Mouse (Mus musculus) liver, postnatal 0 days (tissue): ENCODE measurements at regions not wholly inside any gene's neighbourhood (a gene's known extent, or its start where the extent isn't known, plus 50 kb on each side); places are given as distances from the start of the nearest gene placed in this dataset.
A peak's percentile ranks its signal among the peaks of the same experiment; 100 is the strongest.

Experiments
- ATAC-seq: fragments of 200-750 bp; cut with Nextera tagmentation; 2 replicates; pipeline ENCODE4 v1.8.0; 2017; ENCODE audit warnings: mild to moderate bottlenecking, moderate library complexity
- DNase-seq: peaks from one replicate; pipeline ENCODE4 v3.0.0-alpha.2; 2016
- H3K27ac ChIP-seq: fragments of 300-500 bp; sonication (generic); 2 replicates; pipeline ENCODE4 v1.5.1; 2014; ENCODE audit warnings: antibody characterized with exemption, moderate library complexity, mild to moderate bottlenecking, low read depth
- H3K27me3 ChIP-seq: fragments of 300-500 bp; sonication (generic); 2 replicates; pipeline ENCODE4 v1.6.1; 2014; ENCODE audit warnings: low read length, control low read depth, mixed read lengths; ENCODE audit not compliant: insufficient read depth
- H3K36me3 ChIP-seq: fragments of 300-500 bp; sonication (generic); replicated peaks from 2 replicates; pipeline ENCODE4 v1.6.1; 2014; ENCODE audit warnings: mild to moderate bottlenecking, control low read depth, low read length, moderate library complexity, mixed read lengths; ENCODE audit not compliant: insufficient read depth
- H3K4me1 ChIP-seq: fragments of 300-500 bp; sonication (generic); 2 replicates; pipeline ENCODE4 v1.6.1; 2014; ENCODE audit warnings: antibody characterized with exemption, mild to moderate bottlenecking, control low read depth; ENCODE audit not compliant: insufficient read depth
- H3K4me2 ChIP-seq: fragments of 300-500 bp; sonication (generic); 2 replicates; pipeline ENCODE4 v1.6.1; 2014; ENCODE audit warnings: low read depth, mild to moderate bottlenecking, low read length, moderate library complexity, mixed read lengths
- H3K4me3 ChIP-seq: fragments of 300-500 bp; sonication (generic); 2 replicates; pipeline ENCODE4 v1.5.1; 2014; ENCODE audit warnings: low read depth, low read length
- H3K9ac ChIP-seq: fragments of 300-500 bp; sonication (generic); replicated peaks from 2 replicates; pipeline ENCODE4 v1.6.1; 2014; ENCODE audit warnings: mild to moderate bottlenecking, moderate library complexity
- H3K9me3 ChIP-seq: fragments of 300-500 bp; sonication (generic); 2 replicates; pipeline ENCODE4 v1.6.1; 2016; ENCODE audit warnings: mild to moderate bottlenecking, control low read depth, low read length, mixed read lengths
- CTCF ChIP-seq: sonication (generic); IDR thresholded peaks from 2 replicates; pipeline ENCODE4 v1.5.1; 2016; ENCODE audit warnings: antibody characterized with exemption, low read depth
- EP300 ChIP-seq: IDR thresholded peaks from 2 replicates; pipeline ENCODE4 v1.6.1; 2016; ENCODE audit warnings: antibody characterized with exemption, low read depth, mild to moderate bottlenecking
- WGBS: fragments of 180-500 bp; shearing (Covaris S2); extraction: QIAGEN DNeasy Blood & Tissue Kit; methylation state at CpG from one replicate; pipeline ENCODE4 v1.1.7; 2014; ENCODE audit not compliant: insufficient replicate concordance; 5-methylcytosine and 5-hydroxymethylcytosine counted together

GRCm38 (mm10) chr14:46195939-46196338 lies 183.3 kb upstream of the Gm15217 start:
- Histone ChIP-seq H3K27ac (no peak overlapping the region), H3K4me1 (no peaks in the 10 kb centered on the region), H3K9me3 (no peaks in the 10 kb centered on the region), H3K36me3 (no peaks in the 10 kb centered on the region), H3K4me3 (no peak overlapping the region), H3K27me3 (no peaks in the 10 kb centered on the region), H3K4me2 (no peak overlapping the region), H3K9ac (no peak overlapping the region)
- TF ChIP-seq EP300 (no peak), CTCF (no peak)
- whole genome bisulfite sequencing, result 40% methylated on average over 6 of the region's 6 CpGs
- ATAC-seq (no peak), DNase-seq (no peak)

- no peak for TF ChIP-seq EP300
- no peak for TF ChIP-seq CTCF
- DNase-seq (peak; percentile 62), ATAC-seq (no peak)
- H3K36me3 ChIP-seq, result no peaks in the 10 kb centered on the region
- H3K9me3 ChIP-seq, result peaks cover 3% of the 10 kb centered on the region; the same call in 1 of the 2 replicates
- WGBS, result 60% methylated on average over 4 of the region's 4 CpGs
- H3K4me1 ChIP-seq, result no peaks in the 10 kb centered on the region
- no peak overlapping the region for H3K9ac ChIP-seq
- no peak overlapping the region for H3K27ac ChIP-seq
- H3K4me2 ChIP-seq, result no peak overlapping the region
- H3K4me3 ChIP-seq, result no peak overlapping the region
- H3K27me3 ChIP-seq, result no peaks in the 10 kb centered on the region
Measured at GRCm38 (mm10) chr14:46202818-46203217, 176.4 kb upstream of the Gm15217 start.

- peak overlapping the region; percentile 83 for H3K27ac ChIP-seq
- no peaks in the 10 kb centered on the region for H3K27me3 ChIP-seq
- no peak overlapping the region for H3K4me3 ChIP-seq
- peak; percentile 62 for ATAC-seq
- DNase-seq, result no peak
- H3K4me2 ChIP-seq, result peak overlapping the region; percentile 40
- WGBS, result 49% methylated on average over 4 of the region's 4 CpGs
- H3K4me1 ChIP-seq, result no peaks in the 10 kb centered on the region
- no peaks in the 10 kb centered on the region for H3K36me3 ChIP-seq
- no peak for TF ChIP-seq CTCF
- TF ChIP-seq EP300, result no peak
- H3K9me3 ChIP-seq, result no peaks in the 10 kb centered on the region
- H3K9ac ChIP-seq, result no peak overlapping the region
Measured at GRCm38 (mm10) chr14:46220483-46220882, 158.7 kb upstream of the Gm15217 start.

- Histone ChIP-seq H3K9me3 (no peaks in the 10 kb centered on the region), H3K36me3 (no peaks in the 10 kb centered on the region), H3K4me3 (0 out of 2 replicates have a peak overlapping the region, but pooled peaks have one; percentile 2), H3K9ac (no peak overlapping the region; the same call in 1 of the 2 replicates), H3K27me3 (no peaks in the 10 kb centered on the region), H3K27ac (peak overlapping the region; percentile 61), H3K4me2 (peak overlapping the region; percentile 31), H3K4me1 (no peaks in the 10 kb centered on the region)
- WGBS, result 67% methylated on average over 4 of the region's 4 CpGs
- TF ChIP-seq CTCF, result no peak
- TF ChIP-seq EP300, result no peak
- no peak for DNase-seq
- peak; percentile 92 for ATAC-seq
Measured at GRCm38 (mm10) chr14:46221897-46222669, 157.1 kb upstream of the Gm15217 start.

- Histone ChIP-seq H3K9me3 (no peaks in the 10 kb centered on the region), H3K27ac (0 out of 2 replicates have a peak overlapping the region, but pooled peaks have one; percentile 61), H3K4me2 (peak overlapping the region; percentile 31; the same call in 1 of the 2 replicates), H3K9ac (no peak overlapping the region), H3K36me3 (no peaks in the 10 kb centered on the region), H3K4me3 (no peak overlapping the region), H3K4me1 (no peaks in the 10 kb centered on the region), H3K27me3 (no peaks in the 10 kb centered on the region)
- TF ChIP-seq EP300 (no peak), CTCF (no peak)
- WGBS, result 70% methylated on average over 6 of the region's 6 CpGs
- ATAC-seq (no peak), DNase-seq (no peak)
Measured at GRCm38 (mm10) chr14:46223008-46223407, 156.2 kb upstream of the Gm15217 start.

GRCm38 (mm10) chr14:46224421-46224950 lies 154.7 kb upstream of the Gm15217 start:
- Histone ChIP-seq H3K4me1 (no peaks in the 10 kb centered on the region), H3K27me3 (no peaks in the 10 kb centered on the region), H3K4me3 (no peak overlapping the region), H3K36me3 (no peaks in the 10 kb centered on the region), H3K9ac (no peak overlapping the region), H3K4me2 (no peak overlapping the region), H3K27ac (no peak overlapping the region), H3K9me3 (no peaks in the 10 kb centered on the region)
- DNase-seq (no peak), ATAC-seq (no peak)
- TF ChIP-seq EP300 (no peak), CTCF (no peak)
- 71% methylated on average over 4 of the region's 4 CpGs for WGBS
